ENCODE assay signal across 22 mouse cellular contexts in the genomic region with DNA sequence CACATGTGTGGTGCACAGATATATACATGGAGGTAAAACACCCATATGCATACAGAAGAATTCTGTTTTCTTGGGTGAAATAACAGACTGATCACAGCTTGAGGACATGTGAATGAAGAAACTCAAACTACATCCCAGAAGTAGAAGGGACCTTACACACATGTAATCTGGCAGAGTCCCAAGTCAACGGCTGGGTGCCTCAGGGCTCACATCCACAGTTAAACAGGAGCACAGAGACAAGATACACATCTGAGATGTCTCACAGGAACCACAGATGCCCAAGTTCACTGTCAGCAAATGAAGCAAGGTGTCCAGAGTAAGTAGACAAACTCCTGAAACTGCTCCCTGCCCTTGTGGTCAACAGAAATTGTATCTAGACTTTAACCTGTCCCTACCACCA. TPM values are rescaled to one million over a fixed set of nuclear protein-coding genes. Genes with fewer than 3 reads are reported as not detected.
DNase-seq lines count a peak whose midpoint lies in the region; ATAC-seq and TF ChIP-seq lines count a peak whose summit lies in the region.
"Had no signal": no experiment of that assay in that cellular context is flagged by ENCODE, and none has a peak within 500 bp of the region (broad histone marks: within the 10 kb centered on the region; RNA-seq: fewer than 3 reads in every experiment).

No protein-coding gene starts in this region.

- no peaks in the 10 kb centered on the region for H3K9me3 ChIP-seq in heart, embryonic 10.5 days
- H3K9me3 ChIP-seq in stomach, postnatal 0 days (ENCODE audit: control insufficient read depth, low read length), result no peaks in the 10 kb centered on the region
- H3K9me3 ChIP-seq: G1E had no signal

- H3K27ac ChIP-seq in heart, embryonic 10.5 days, result no peak overlapping the region; the same call in 1 of the 2 replicates
- no peak overlapping the region for H3K27ac ChIP-seq in stomach, postnatal 0 days (replicated peaks)

- WGBS in heart, embryonic 10.5 days, result 88% methylated on average over 1 of the region's 1 CpGs
- WGBS in stomach, postnatal 0 days, result 32% methylated on average over 1 of the region's 1 CpGs

- peaks cover 19% of the 10 kb centered on the region for H3K4me1 ChIP-seq in heart, embryonic 10.5 days
- no peaks in the 10 kb centered on the region for H3K4me1 ChIP-seq in stomach, postnatal 0 days (replicated peaks; ENCODE audit: control insufficient read depth, insufficient read depth)

- TF ChIP-seq CTCF in stomach, postnatal 0 days (IDR thresholded peaks at IDR 0.05; ENCODE audit: low read depth), result no peak

- H3K27me3 ChIP-seq in heart, embryonic 10.5 days (ENCODE audit: insufficient read depth, poor library complexity, severe bottlenecking), result no peaks in the 10 kb centered on the region
- H3K27me3 ChIP-seq in stomach, postnatal 0 days (ENCODE audit: control insufficient read depth, insufficient read depth, low read length), result no peaks in the 10 kb centered on the region
- H3K27me3 ChIP-seq: CH12.LX, Patski had no signal

- no peak for TF ChIP-seq EP300 in stomach, postnatal 0 days (optimal IDR thresholded peaks at IDR 0.05)

- intact Hi-C loops in heart, postnatal 14 days (cut with DNase I), result no loop called here

- peaks cover 16% of the 10 kb centered on the region for H3K36me3 ChIP-seq in heart, embryonic 10.5 days
- 0 out of 2 replicates have a peak, but pooled peaks cover 2% of the 10 kb centered on the region for H3K36me3 ChIP-seq in stomach, postnatal 0 days (ENCODE audit: control insufficient read depth, insufficient read depth, low read length)
- H3K36me3 ChIP-seq: G1E had no signal

- H3K4me2 ChIP-seq in stomach, postnatal 0 days (replicated peaks; ENCODE audit: low read depth), result no peak overlapping the region

- DNase-seq in heart, adult 11 months, result peak; percentile 65
- no peak for DNase-seq in heart, adult 8-10 months (ENCODE audit: low spot score)
- DNase-seq in heart, embryonic 10.5 days (ENCODE audit: low spot score), result peak; percentile 62
- DNase-seq in heart, postnatal 14 days, result no peak
- peak; percentile 42 for DNase-seq in testis, postnatal 10 days (ENCODE audit: low spot score)
- no peak for DNase-seq in testis, postnatal 14 days (ENCODE audit: low spot score)
- DNase-seq in stomach, postnatal 0 days (ENCODE audit: low spot score), result peak; percentile 9
- DNase-seq in neural tube, embryonic 10.5 days (ENCODE audit: extremely low spot score, low spot score), result no peak
- DNase-seq: adrenal gland, adult 2 months; adrenal gland, adult 8-10 months; adrenal gland, postnatal 10 days; adrenal gland, postnatal 14 days; adrenal gland, postnatal 25 days; adrenal gland, postnatal 36 days; B cell, adult 2 months; cerebellum, adult 11 months; cerebellum, adult 11-12 months had no signal

- H3K4me3 ChIP-seq in heart, embryonic 10.5 days, result no peak overlapping the region
- no peak overlapping the region for H3K4me3 ChIP-seq in stomach, postnatal 0 days (ENCODE audit: low read depth, low read length)

- no peak for ATAC-seq in stomach, postnatal 0 days (ENCODE audit: low FRiP score, low TSS enrichment)
- ATAC-seq: activated CD4-positive, CD25-positive, alpha-beta regulatory T cell, adult 4 months; CD4-positive, CD25-positive, alpha-beta regulatory T cell, adult 4 months; Patski had no signal

- H3K9ac ChIP-seq in stomach, postnatal 0 days (ENCODE audit: low read length), result no peak overlapping the region

RNA-seq across cellular contexts. Expression of a gene that starts 56.1 kb away (rescaled TPM):
- 10 to 100 TPM; 18.8 to 21.3 (median 20.1) TPM for total RNA-seq in heart, adult 8-10 months (2022)
- polyA plus RNA-seq in heart, embryonic 10.5 days (2016; fragmentation: Nextera tagmentation; extraction: Ambion mirVana), result 126 and 128 TPM in 2 replicates
- 10 to 100 TPM; 26.5 to 34.2 TPM for total RNA-seq in heart, postnatal 14 days (2021)
- 46.8 and 49.8 TPM in 2 replicates for polyA plus RNA-seq in stomach, postnatal 0 days (2015; fragmentation: Nextera tagmentation; extraction: Ambion mirVana)

Comparison
In these comparisons a context has a peak if more than half of its experiments do, and no peak if none do; other contexts are left out.
1. DNase-seq: peak in heart, adult 11 months (single experiment), heart, embryonic 10.5 days (single experiment), testis, postnatal 10 days (single experiment) and stomach, postnatal 0 days (single experiment); none in heart, adult 8-10 months (single experiment), heart, postnatal 14 days (0 of 2), testis, postnatal 14 days (single experiment) and neural tube, embryonic 10.5 days (single experiment).